Mouse (Mus musculus) heart, embryonic 13.5 days (tissue): ENCODE data around the gene Gdpd2. TPM values are rescaled to one million over a fixed set of nuclear protein-coding genes. Genes with fewer than 3 reads are reported as not detected.

ENCODE experiments used
- ATAC-seq: fragments of 200-750 bp; cut with Nextera tagmentation; 2 replicates; pipeline ENCODE4 v1.8.0; 2017; ENCODE audit warnings: moderate TSS enrichment; ENCODE audit not compliant: insufficient number of reproducible peaks, low FRiP score, low TSS enrichment; ENCODE audit errors: extremely low read depth
- H3K27ac ChIP-seq: fragments of 300-500 bp; sonication (generic); replicated peaks from 2 replicates; pipeline ENCODE4 v1.5.1; 2015; ENCODE audit warnings: moderate library complexity, mild to moderate bottlenecking, inconsistent platforms
- H3K27me3 ChIP-seq: fragments of 300-500 bp; sonication (generic); replicated peaks from 2 replicates; pipeline ENCODE4 v1.6.1; 2015; ENCODE audit warnings: mild to moderate bottlenecking, inconsistent platforms
- H3K36me3 ChIP-seq: fragments of 300-500 bp; sonication (generic); 2 replicates; pipeline ENCODE4 v1.6.1; 2015; ENCODE audit warnings: mild to moderate bottlenecking, inconsistent platforms
- H3K4me1 ChIP-seq: fragments of 300-500 bp; sonication (generic); 2 replicates; pipeline ENCODE4 v1.6.1; 2015; ENCODE audit warnings: inconsistent platforms
- H3K4me2 ChIP-seq: fragments of 300-500 bp; sonication (generic); 2 replicates; pipeline ENCODE4 v1.6.1; 2015; ENCODE audit warnings: inconsistent platforms, mild to moderate bottlenecking, moderate library complexity
- H3K4me3 ChIP-seq: fragments of 300-500 bp; sonication (generic); 2 replicates; pipeline ENCODE4 v1.5.1; 2015; ENCODE audit warnings: moderate library complexity, mild to moderate bottlenecking, inconsistent platforms
- H3K9ac ChIP-seq: fragments of 300-500 bp; sonication (generic); 2 replicates; pipeline ENCODE4 v1.6.1; 2015; ENCODE audit warnings: inconsistent platforms, mild to moderate bottlenecking, moderate library complexity
- H3K9me3 ChIP-seq: fragments of 300-500 bp; sonication (generic); 2 replicates; pipeline ENCODE4 v1.6.1; 2016; ENCODE audit warnings: inconsistent platforms
- WGBS: fragments of 180-500 bp; shearing (Covaris S2); methylation state at CpG from one replicate; pipeline ENCODE4 v1.1.7; 2015; ENCODE audit warnings: mixed read lengths; 5-methylcytosine and 5-hydroxymethylcytosine counted together
- polyA plus RNA-seq: library from polyadenylated mRNA; unstranded; fragments of >200 nt; fragmentation: Nextera tagmentation; extraction: Ambion mirVana; gene quantifications from 2 replicates; pipeline ENCODE4 v1.2.1, GENCODE M21; 2015

The Gdpd2 gene
- polyA plus RNA-seq: 0.71 and 1.5 TPM in 2 replicates

DNA sequence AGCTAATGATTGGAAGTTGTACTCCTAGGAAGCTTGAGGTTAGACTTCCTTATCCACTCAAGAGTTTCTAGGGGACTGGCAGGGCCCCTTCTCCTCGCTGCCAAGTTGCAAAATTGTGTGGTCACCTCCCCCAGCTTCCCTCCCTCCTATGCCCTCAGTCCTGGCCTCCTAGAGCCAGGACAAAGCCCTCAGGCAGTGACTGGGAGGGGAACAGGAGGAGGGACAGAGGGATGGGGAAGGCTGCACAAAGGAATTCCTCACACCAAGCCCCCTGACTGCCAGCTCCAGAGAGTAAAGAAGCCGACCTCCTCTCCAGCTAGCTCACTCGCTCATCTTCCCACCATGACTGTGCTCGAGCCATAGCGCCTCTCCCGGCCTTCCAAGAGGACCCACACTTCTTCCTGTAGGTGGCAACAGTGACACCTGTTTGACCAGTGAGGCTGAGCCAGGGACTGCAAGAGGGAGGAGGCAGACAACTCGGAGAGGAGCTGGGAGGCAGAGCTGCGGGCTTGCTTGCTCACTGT is at the start of gene Gdpd2:
Gene Gdpd2 (plus strand): TSS at position 209 of the 524 bp plus-strand sequence.
- Histone ChIP-seq H3K4me1 (peaks cover 24% of the 10 kb centered on the region; the same call in 1 of the 2 replicates), H3K4me3 (peak within 1 kb of the TSS; percentile 28), H3K9ac (peak within 1 kb of the TSS; percentile 52; the same call in 1 of the 2 replicates), H3K9me3 (no peaks in the 10 kb centered on the region), H3K27ac (no peak within 1 kb of the TSS), H3K36me3 (peaks cover 28% of the 10 kb centered on the region), H3K4me2 (peak within 1 kb of the TSS; percentile 64), H3K27me3 (peaks cover 32% of the 10 kb centered on the region)
- WGBS: 14% methylated on average over 8 of the region's 8 CpGs
- no peak for ATAC-seq

DNA sequence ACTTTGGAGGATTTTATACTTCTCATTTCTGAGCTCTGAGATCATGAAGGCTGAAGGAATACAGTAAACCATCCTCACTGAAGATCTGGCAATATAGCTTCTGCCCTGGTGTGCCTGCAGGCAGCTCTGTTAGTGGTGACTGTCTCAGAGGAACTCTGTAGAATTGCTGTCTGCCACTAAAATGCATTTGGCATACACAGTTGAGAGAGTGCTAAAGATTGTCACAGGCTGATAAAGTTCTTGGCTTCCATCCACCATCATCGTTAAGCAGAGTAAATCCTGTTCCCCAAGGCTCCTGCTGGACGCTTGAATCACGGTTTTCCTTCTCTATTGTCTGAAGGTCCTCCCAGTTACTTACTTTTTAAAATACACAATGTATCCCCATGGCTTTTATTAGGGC is 43.1 kb upstream of the Gdpd2 start:
- 41% methylated on average over 3 of the region's 3 CpGs for WGBS
- H3K4me3 ChIP-seq: no peak overlapping the region
- no peak overlapping the region for H3K27ac ChIP-seq

DNA sequence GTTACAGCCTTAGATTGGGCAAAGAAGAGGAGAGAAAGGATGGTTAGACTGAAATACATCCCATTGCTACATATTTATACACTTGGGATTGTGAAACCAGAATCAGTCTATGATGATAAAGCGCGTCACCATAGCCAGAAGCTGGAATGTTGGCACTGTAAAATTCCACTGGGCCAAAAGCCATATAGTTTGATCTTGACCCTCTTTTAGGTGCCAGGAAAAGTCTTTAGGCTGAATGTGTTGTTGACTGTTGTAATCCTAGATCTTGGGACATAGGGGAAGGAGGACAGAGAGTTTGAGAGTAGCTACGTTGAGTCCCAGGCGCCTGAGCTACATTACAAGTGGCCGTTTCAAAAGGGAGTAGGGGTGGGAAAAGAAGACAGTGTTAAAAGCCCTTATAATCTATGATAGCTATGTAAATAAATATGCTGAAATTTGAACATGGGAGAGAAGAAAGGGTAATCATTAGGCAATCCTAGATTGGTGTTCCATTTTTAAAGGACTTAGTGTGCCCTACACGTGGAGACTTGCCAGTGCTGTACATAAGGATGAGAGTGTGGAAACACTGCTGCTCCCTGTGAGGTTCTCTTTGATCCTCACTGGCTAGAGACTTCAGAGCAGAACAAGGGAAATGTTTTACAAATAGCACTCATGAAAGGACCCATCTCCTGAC is 42.2 kb upstream of the Gdpd2 start:
- WGBS: 81% methylated on average over 6 of the region's 6 CpGs
- peaks cover 11% of the 10 kb centered on the region for H3K27me3 ChIP-seq
- H3K9ac ChIP-seq: no peak overlapping the region
- H3K4me3 ChIP-seq: no peak overlapping the region
- H3K36me3 ChIP-seq: peaks cover 31% of the 10 kb centered on the region
- H3K4me2 ChIP-seq: no peak overlapping the region
- H3K27ac ChIP-seq: no peak overlapping the region
- ATAC-seq: no peak
- no peaks in the 10 kb centered on the region for H3K4me1 ChIP-seq
- no peaks in the 10 kb centered on the region for H3K9me3 ChIP-seq

More for the DNA sequence above, 43.1 kb upstream of the Gdpd2 start:
- no peak overlapping the region for H3K9ac ChIP-seq
- H3K9me3 ChIP-seq: no peaks in the 10 kb centered on the region
- no peak overlapping the region for H3K4me2 ChIP-seq
- no peak for ATAC-seq
- peaks cover 11% of the 10 kb centered on the region for H3K27me3 ChIP-seq
- no peaks in the 10 kb centered on the region for H3K4me1 ChIP-seq
- peaks cover 30% of the 10 kb centered on the region for H3K36me3 ChIP-seq

GRCm38 (mm10) chrX:100688033-100688370 is 41.7 kb upstream of the Gdpd2 start:
- H3K36me3 ChIP-seq: peaks cover 35% of the 10 kb centered on the region
- H3K4me1 ChIP-seq: no peaks in the 10 kb centered on the region
- peaks cover 11% of the 10 kb centered on the region for H3K27me3 ChIP-seq
- H3K4me3 ChIP-seq: no peak overlapping the region
- no peaks in the 10 kb centered on the region for H3K9me3 ChIP-seq
- no peak overlapping the region for H3K4me2 ChIP-seq
- no peak overlapping the region for H3K9ac ChIP-seq
- H3K27ac ChIP-seq: no peak overlapping the region
- WGBS: 88% methylated on average over 5 of the region's 5 CpGs
- no peak for ATAC-seq

- no peaks in the 10 kb centered on the region for H3K4me1 ChIP-seq
- no peak overlapping the region for H3K4me2 ChIP-seq
- H3K27me3 ChIP-seq: no peaks in the 10 kb centered on the region; the same call in 1 of the 2 replicates
- 94% methylated on average over 4 of the region's 4 CpGs for WGBS
- H3K9me3 ChIP-seq: no peaks in the 10 kb centered on the region
- peaks cover 55% of the 10 kb centered on the region for H3K36me3 ChIP-seq
- H3K9ac ChIP-seq: no peak overlapping the region
- no peak overlapping the region for H3K4me3 ChIP-seq
- ATAC-seq: no peak
- H3K27ac ChIP-seq: no peak overlapping the region
Measured at GRCm38 (mm10) chrX:100696776-100697175, 32.9 kb upstream of the Gdpd2 start.

DNA sequence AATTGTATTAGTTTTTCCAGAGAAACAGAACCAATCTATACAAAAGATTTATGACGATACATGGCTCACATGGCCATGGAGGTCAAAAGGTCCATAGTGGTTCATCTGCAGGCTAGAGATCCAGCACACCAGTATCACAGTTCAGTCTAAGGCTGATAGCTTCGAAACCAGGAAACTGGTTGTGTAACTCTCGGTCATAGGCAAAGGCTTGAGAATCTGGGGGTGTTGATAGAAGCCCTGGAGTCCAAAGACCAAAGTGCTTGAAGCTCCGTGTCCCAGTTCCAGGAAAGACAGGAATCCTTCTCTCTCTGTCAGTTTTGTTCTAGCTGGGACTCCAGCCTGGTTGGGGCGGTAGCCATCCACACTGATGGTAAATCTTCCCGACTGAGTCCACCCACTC is 21.6 kb upstream of the Gdpd2 start:
- no peak overlapping the region for H3K4me2 ChIP-seq
- H3K36me3 ChIP-seq: peaks cover 48% of the 10 kb centered on the region
- H3K4me1 ChIP-seq: no peaks in the 10 kb centered on the region
- no peak overlapping the region for H3K9ac ChIP-seq
- H3K9me3 ChIP-seq: no peaks in the 10 kb centered on the region
- H3K27me3 ChIP-seq: no peaks in the 10 kb centered on the region
- no peak overlapping the region for H3K27ac ChIP-seq
- H3K4me3 ChIP-seq: no peak overlapping the region
- ATAC-seq: no peak
- whole genome bisulfite sequencing: 79% methylated on average over 6 of the region's 6 CpGs

- 80% methylated on average over 6 of the region's 6 CpGs for WGBS
- Histone ChIP-seq H3K9me3 (no peaks in the 10 kb centered on the region), H3K27ac (no peak overlapping the region), H3K9ac (no peak overlapping the region), H3K4me1 (no peaks in the 10 kb centered on the region), H3K27me3 (no peaks in the 10 kb centered on the region), H3K4me2 (no peak overlapping the region), H3K36me3 (peaks cover 85% of the 10 kb centered on the region), H3K4me3 (no peak overlapping the region)
- no peak for ATAC-seq
Measured at GRCm38 (mm10) chrX:100716173-100716572, 13.5 kb upstream of the Gdpd2 start.

DNA sequence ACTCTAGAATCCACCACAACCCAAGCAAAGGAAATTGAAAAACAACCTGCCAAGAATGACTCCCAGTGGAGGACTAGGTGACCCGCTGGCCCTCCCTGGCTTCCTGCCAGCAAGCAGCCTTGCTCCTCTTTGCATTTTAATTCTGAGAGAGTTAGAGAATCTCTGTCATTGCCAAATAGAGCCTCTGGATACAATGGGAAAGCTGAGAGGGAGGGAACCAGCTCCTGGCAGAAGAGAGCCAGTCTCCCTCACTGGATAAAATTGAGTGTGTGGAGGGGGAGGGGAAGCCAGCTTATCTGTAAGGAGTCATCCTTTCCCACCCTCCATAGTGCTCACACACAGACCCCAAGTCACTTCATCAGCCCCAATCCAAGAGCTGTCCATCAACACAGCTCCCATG is 726 bp upstream of the Gdpd2 start:
- WGBS: 20% methylated on average over 1 of the region's 1 CpGs
- no peak overlapping the region for H3K9ac ChIP-seq
- H3K36me3 ChIP-seq: peaks cover 30% of the 10 kb centered on the region
- H3K9me3 ChIP-seq: no peaks in the 10 kb centered on the region
- no peak overlapping the region for H3K4me3 ChIP-seq
- peaks cover 26% of the 10 kb centered on the region for H3K27me3 ChIP-seq
- ATAC-seq: no peak
- H3K4me1 ChIP-seq: peaks cover 24% of the 10 kb centered on the region; the same call in 1 of the 2 replicates
- no peak overlapping the region for H3K4me2 ChIP-seq
- no peak overlapping the region for H3K27ac ChIP-seq

DNA sequence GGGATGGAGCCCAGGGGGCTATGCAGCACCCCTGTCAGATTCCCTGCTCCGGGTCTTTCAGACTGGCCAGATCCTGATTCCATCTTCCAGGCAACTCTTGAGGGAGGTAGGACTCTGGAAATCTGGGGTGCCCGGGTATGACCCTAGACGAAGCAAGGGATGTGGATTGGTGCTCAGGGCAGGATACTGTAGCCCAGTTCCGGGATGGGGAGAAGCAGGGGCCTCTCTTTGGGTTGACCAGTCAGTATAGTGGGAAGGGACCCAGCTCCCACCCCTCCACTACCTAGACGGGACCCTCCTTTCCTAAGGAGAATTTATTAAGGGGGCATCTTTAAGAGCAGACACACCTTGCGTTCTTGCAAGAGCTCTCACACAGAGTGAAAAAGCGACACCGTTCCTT is 593 bp downstream of the Gdpd2 start:
- peak overlapping the region; percentile 52; the same call in 1 of the 2 replicates for H3K9ac ChIP-seq
- WGBS: 30% methylated on average over 8 of the region's 8 CpGs
- peaks cover 24% of the 10 kb centered on the region; the same call in 1 of the 2 replicates for H3K4me1 ChIP-seq
- H3K4me2 ChIP-seq: peak overlapping the region; percentile 64
- peaks cover 35% of the 10 kb centered on the region for H3K27me3 ChIP-seq
- H3K27ac ChIP-seq: no peak overlapping the region
- no peak for ATAC-seq
- peak overlapping the region; percentile 28 for H3K4me3 ChIP-seq
- H3K9me3 ChIP-seq: no peaks in the 10 kb centered on the region
- peaks cover 22% of the 10 kb centered on the region for H3K36me3 ChIP-seq

DNA sequence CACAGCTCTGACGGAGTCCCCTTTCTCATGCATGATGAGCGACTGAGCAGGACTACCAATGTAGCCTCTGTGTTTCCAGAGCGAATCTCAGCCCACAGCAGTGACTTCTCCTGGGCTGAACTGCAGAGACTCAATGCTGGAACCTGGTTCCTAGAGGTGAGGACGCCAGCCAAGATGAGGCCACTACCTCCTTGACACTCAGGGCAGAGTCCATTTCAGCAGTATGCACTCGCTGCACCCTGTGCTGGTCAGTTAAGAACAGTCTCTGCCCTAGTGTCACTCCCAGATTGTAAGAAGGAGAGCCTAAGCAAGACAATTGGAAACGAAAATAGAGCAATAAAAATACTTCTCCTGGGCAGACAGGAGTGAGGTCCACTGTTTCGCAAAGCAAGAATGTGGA is 4.7 kb downstream of the Gdpd2 start:
- Histone ChIP-seq H3K36me3 (no peaks in the 10 kb centered on the region), H3K9ac (no peak overlapping the region), H3K9me3 (no peaks in the 10 kb centered on the region), H3K27ac (no peak overlapping the region), H3K27me3 (peaks cover 64% of the 10 kb centered on the region), H3K4me2 (no peak overlapping the region), H3K4me3 (no peak overlapping the region), H3K4me1 (peaks cover 16% of the 10 kb centered on the region; the same call in 1 of the 2 replicates)
- ATAC-seq: no peak
- 67% methylated on average over 7 of the region's 7 CpGs for WGBS

- ATAC-seq: no peak
- Histone ChIP-seq H3K4me1 (no peaks in the 10 kb centered on the region), H3K27ac (no peak overlapping the region), H3K4me2 (peak overlapping the region; percentile 69), H3K27me3 (peaks cover 38% of the 10 kb centered on the region), H3K4me3 (peak overlapping the region; percentile 47), H3K9me3 (peaks cover 3% of the 10 kb centered on the region; the same call in 1 of the 2 replicates), H3K9ac (peak overlapping the region; percentile 62; the same call in 1 of the 2 replicates), H3K36me3 (no peaks in the 10 kb centered on the region)
- 14% methylated on average over 14 of the region's 14 CpGs for WGBS
Measured at GRCm38 (mm10) chrX:100738918-100739317, 9.2 kb downstream of the Gdpd2 start.

DNA sequence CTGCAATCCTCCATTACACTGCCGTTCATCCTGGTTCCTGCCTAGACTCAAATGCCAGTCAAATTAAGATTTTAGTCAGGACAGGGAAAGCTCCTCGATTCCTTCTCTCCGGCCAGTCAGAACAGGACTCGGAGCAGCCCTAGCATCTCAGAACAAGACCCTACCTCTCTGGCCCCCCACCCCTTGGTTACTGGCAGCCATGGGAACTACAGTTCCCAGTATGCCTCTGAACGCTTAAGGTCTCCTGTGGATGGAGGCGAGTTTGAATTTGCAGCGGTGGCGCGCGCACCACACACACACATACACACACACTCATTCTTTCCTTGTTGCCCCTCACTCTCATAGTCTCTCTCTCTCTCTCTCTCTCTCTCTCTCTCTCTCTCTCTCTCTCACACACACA is 9.8 kb downstream of the Gdpd2 start:
- WGBS: 36% methylated on average over 10 of the region's 10 CpGs

More for the DNA sequence above, 9.8 kb downstream of the Gdpd2 start:
- Histone ChIP-seq H3K4me2 (peak overlapping the region; percentile 69), H3K27me3 (peaks cover 34% of the 10 kb centered on the region), H3K9ac (peak overlapping the region; percentile 73), H3K27ac (no peak overlapping the region; the same call in 1 of the 2 replicates), H3K4me1 (no peaks in the 10 kb centered on the region), H3K36me3 (no peaks in the 10 kb centered on the region), H3K4me3 (peak overlapping the region; percentile 47), H3K9me3 (peaks cover 3% of the 10 kb centered on the region; the same call in 1 of the 2 replicates)
- ATAC-seq: no peak
